Mouse (Mus musculus) left cerebral cortex, adult 8-10 months (tissue): ENCODE measurements at regions not wholly inside any gene's neighbourhood (a gene's known extent, or its start where the extent isn't known, plus 50 kb on each side); places are given as distances from the start of the nearest gene placed in this dataset.

Source experiments
- DNase-seq, 2 experiments: peaks; one replicate each; pipeline ENCODE4 v3.0.0; 2022; ENCODE audit warnings: low spot score in 2 of 2

- DNase-seq: no peak
Observed at GRCm38 (mm10) chr5:85706598-85706997, 358.8 kb downstream of the Cenpc1 start.

GRCm38 (mm10) chr5:85706084-85706483 lies 359.3 kb downstream of the Cenpc1 start:
- DNase-seq: no peak

GRCm38 (mm10) chr5:85677872-85678271 lies 387.5 kb downstream of the Cenpc1 start:
- DNase-seq: no peak

GRCm38 (mm10) chr5:85671121-85671520 lies 394.3 kb downstream of the Cenpc1 start:
- DNase-seq: no peak

- DNase-seq: no peak
Observed at GRCm38 (mm10) chr5:85661487-85661886, 403.9 kb downstream of the Cenpc1 start.

GRCm38 (mm10) chr5:85621078-85621477 lies 444.3 kb downstream of the Cenpc1 start:
- no peak for DNase-seq

GRCm38 (mm10) chr5:85614783-85615182 lies 450.6 kb downstream of the Cenpc1 start:
- no peak for DNase-seq

GRCm38 (mm10) chr5:85612606-85613005 lies 452.8 kb downstream of the Cenpc1 start:
- DNase-seq: no peak

- no peak for DNase-seq
Observed at GRCm38 (mm10) chr5:85609104-85609503, 456.3 kb downstream of the Cenpc1 start.

GRCm38 (mm10) chr5:85598164-85598563 lies 467.2 kb downstream of the Cenpc1 start:
- no peak for DNase-seq

GRCm38 (mm10) chr5:85595082-85595447 lies 470.3 kb downstream of the Cenpc1 start:
- DNase-seq: no peak

- DNase-seq: no peak
Observed at GRCm38 (mm10) chr5:85594413-85595081, 470.8 kb downstream of the Cenpc1 start.

GRCm38 (mm10) chr5:85592236-85592635 lies 473.1 kb downstream of the Cenpc1 start:
- DNase-seq: no peak

GRCm38 (mm10) chr5:85586727-85587126 lies 478.7 kb downstream of the Cenpc1 start:
- DNase-seq: peak in 1 of 2 experiments; percentile 18

GRCm38 (mm10) chr5:85572531-85572930 lies 492.9 kb downstream of the Cenpc1 start:
- no peak for DNase-seq

- DNase-seq: peak in 1 of 2 experiments; percentile 11
Observed at GRCm38 (mm10) chr5:85571967-85572366, 493.4 kb downstream of the Cenpc1 start.

GRCm38 (mm10) chr5:85571381-85571780 lies 494.0 kb downstream of the Cenpc1 start:
- no peak for DNase-seq

- no peak for DNase-seq
Observed at GRCm38 (mm10) chr5:85536329-85536728, 529.1 kb downstream of the Cenpc1 start.

GRCm38 (mm10) chr5:85525385-85526194 lies 539.8 kb downstream of the Cenpc1 start:
- DNase-seq: no peak

- DNase-seq: no peak
Observed at GRCm38 (mm10) chr5:85505244-85505643, 560.1 kb downstream of the Cenpc1 start.

GRCm38 (mm10) chr5:85497261-85497660 lies 568.1 kb downstream of the Cenpc1 start:
- no peak for DNase-seq

GRCm38 (mm10) chr5:85485733-85486322 lies 579.6 kb downstream of the Cenpc1 start:
- DNase-seq: no peak
